Mouse (Mus musculus) ES-E14 (cell line): Measurements from ENCODE around the gene Flnb.

ENCODE experiments used
- CHD2 ChIP-seq: IDR thresholded peaks from 2 replicates; pipeline ENCODE4 v1.6.1; 2014; ENCODE audit warnings: mild to moderate bottlenecking, low read depth, low read length, inconsistent platforms
- ZNF384 ChIP-seq: IDR thresholded peaks from 2 replicates; pipeline ENCODE4 v1.6.1; 2012; ENCODE audit warnings: low read depth, low read length, inconsistent platforms

DNA sequence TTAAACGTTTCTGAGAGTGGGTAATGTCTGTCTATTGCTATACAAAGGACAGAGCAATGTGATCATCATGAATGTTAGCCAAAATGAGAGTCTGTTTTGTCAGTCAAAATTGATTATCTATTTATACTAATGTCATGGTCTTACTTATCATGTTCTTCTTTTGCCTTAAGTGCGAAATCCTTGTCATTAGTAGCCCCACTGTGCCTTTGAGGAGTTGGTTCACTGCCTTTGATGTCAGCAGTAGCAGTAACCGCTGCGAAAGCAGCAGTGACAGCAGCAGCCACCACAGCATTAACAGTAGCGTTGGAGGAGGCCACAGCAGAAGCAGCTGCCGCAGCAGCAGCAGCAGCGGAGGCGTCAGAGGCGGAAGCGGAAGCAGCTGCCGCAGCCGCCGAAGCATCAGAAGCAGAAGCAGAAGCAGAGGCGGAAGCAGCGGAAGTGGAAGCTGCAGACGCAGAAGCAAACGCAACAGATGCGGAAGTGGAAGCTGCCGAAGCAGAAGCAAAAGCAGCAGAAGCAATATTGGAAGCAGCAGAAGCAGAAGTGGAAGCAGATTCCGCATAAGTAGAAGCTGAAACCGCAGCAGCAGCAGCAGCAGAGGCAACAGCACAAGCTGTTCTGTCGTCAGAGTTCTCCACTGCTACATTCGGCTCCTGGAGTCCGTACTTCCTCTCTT lies 43.9 kb upstream of the Flnb start:
- TF ChIP-seq ZNF384: no peak
- no peak for TF ChIP-seq CHD2
